Mouse (Mus musculus) cerebellum, adult 2 months (tissue): ENCODE data around the gene Arv1. TPM values are rescaled to one million over a fixed set of nuclear protein-coding genes. Genes with fewer than 3 reads are reported as not detected.

Experiments
- DNase-seq, 2 experiments: peaks; one replicate each; pipeline ENCODE4 v3.0.0; 2021
- H3K27ac ChIP-seq: fragments of 200-500 bp; 2 replicates; pipeline ENCODE4 v1.5.1; 2012; ENCODE audit warnings: low read length, control low read depth, inconsistent platforms; ENCODE audit not compliant: insufficient read depth
- H3K27me3 ChIP-seq: fragments of 200-500 bp; 2 replicates; pipeline ENCODE4 v1.6.1; 2012; ENCODE audit warnings: inconsistent platforms, mild to moderate bottlenecking, low read length, moderate library complexity; ENCODE audit not compliant: control insufficient read depth, insufficient read depth
- H3K4me1 ChIP-seq: fragments of 200-500 bp; 2 replicates; pipeline ENCODE4 v1.6.1; 2011; ENCODE audit warnings: low read length; ENCODE audit not compliant: control insufficient read depth, insufficient read depth
- H3K4me3 ChIP-seq: fragments of 200-500 bp; replicated peaks from 2 replicates; pipeline ENCODE3; 2011; ENCODE audit warnings: mild to moderate bottlenecking, low read depth, low read length, control low read depth; ENCODE audit not compliant: insufficient read depth
- CTCF ChIP-seq: fragments of 200-500 bp; IDR thresholded peaks from 2 replicates; pipeline ENCODE4 v1.5.1; 2011; ENCODE audit warnings: low read depth, mild to moderate bottlenecking, control low read depth, low read length, moderate library complexity, borderline replicate concordance; ENCODE audit not compliant: insufficient read depth
- POLR2A ChIP-seq: fragments of 200-500 bp; IDR thresholded peaks from 2 replicates; pipeline ENCODE4 v1.6.1; 2011; ENCODE audit warnings: low read length, control low read depth, borderline replicate concordance; ENCODE audit not compliant: insufficient read depth
- WGBS: fragments of 180-500 bp; shearing (Covaris S2); methylation state at CpG from one replicate; pipeline ENCODE4 v1.1.7; 2018; 5-methylcytosine and 5-hydroxymethylcytosine counted together
- polyA plus RNA-seq: library from polyadenylated mRNA; depleted of rRNA; stranded (reverse); fragments of >200 nt; gene quantifications from 2 replicates; pipeline ENCODE4 v1.2.3, GENCODE M21; 2012; rRNA removed

Gene Arv1
- polyA plus RNA-seq: 19.5 and 20.3 TPM in 2 replicates

DNA sequence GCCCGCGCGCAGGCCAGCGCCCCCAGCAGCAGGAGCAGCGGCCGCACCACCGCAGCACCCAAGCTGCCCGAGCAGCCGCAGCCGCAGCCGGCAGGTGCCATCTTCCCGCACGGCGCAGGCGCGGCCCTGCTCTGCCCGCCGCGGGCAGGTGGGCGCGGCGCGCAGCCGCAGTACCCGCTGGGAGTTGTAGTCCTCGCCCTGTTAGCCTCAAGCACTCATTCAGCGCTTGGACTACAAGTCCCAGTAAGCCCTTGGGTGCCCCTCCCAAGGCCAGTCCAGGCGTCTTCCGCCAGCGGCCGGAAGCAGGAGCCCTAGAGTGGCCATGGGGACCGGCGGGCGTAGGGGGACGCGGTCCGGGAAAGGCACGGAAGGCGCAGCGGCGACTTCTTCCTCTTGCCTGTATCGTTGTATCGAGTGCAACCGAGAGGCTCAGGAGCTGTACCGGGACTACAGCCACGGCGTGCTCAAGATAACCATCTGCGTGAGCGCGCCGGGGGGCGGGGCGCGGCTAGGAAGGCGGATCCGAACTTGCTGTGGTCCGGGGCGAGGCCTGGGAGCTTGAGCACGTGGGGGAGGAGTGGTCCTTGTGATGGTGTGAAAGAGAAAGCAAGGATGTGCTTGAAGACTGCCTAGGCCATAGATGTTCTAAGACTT, at the start of gene Arv1, which contains the start of gene Ttc13:
Gene Arv1 (plus strand): TSS at position 278 of the 654 bp plus-strand sequence.
Gene Ttc13 (minus strand): TSS at position 122 of the 654 bp plus-strand sequence.
- H3K27me3 ChIP-seq: no peaks in the 10 kb centered on the region
- TF ChIP-seq POLR2A (peak; percentile 79), CTCF (no peak)
- H3K4me1 ChIP-seq: peaks cover 15% of the 10 kb centered on the region; the same call in 1 of the 2 replicates
- no peak within 1 kb of the TSS for H3K27ac ChIP-seq
- peak; percentile 94 to 98 for DNase-seq
- H3K4me3 ChIP-seq: peak within 1 kb of the TSS; percentile 98
- WGBS: 1% methylated on average over 59 of the region's 59 CpGs

DNA sequence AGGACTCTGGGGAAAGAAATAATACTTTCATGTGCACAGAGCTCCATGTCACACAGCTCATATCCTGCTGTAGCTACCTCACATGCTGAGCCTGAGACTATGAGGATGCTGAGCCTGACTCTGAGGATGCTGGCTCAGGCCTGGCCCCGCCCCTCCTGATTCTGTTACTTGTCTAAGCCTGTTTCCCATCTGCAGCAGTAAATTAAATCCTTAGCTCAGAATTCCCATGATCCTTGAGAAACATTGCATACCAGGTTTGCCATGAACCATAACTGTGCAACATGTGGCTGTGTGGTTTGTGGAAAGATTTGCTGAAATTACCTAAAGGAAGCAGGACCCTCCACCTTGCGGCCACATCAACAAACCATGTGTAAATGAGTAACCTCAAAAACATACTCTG, 49.6 kb upstream of the Arv1 start:
- no peaks in the 10 kb centered on the region for H3K27me3 ChIP-seq
- no peak overlapping the region for H3K4me3 ChIP-seq
- WGBS: 99% methylated on average over 2 of the region's 2 CpGs
- no peak for DNase-seq
- peaks cover 16% of the 10 kb centered on the region for H3K4me1 ChIP-seq
- no peak overlapping the region for H3K27ac ChIP-seq
- TF ChIP-seq POLR2A: no peak
- no peak for TF ChIP-seq CTCF

DNA sequence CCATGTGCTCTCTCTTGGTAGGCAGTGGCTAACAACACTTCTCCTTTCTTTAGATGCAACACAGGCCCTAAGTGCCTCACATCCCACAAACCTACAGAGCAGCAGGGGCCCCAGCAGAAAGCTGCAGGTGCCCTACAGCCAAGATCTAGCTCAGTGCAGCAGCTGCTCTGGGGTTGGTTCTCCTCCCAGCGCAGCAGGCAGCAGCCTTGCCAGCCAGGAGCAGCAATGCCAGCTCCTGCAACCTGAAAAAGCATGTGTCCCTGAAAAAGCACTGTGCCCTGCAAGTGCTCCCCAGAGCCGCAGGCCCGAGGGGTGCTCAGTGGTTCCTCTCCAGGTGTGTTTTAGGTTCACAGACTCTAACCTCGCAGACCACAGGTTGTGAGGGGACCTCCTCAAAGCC, 45.3 kb upstream of the Arv1 start:
- DNase-seq: peak; percentile 79 to 83
- WGBS: 12% methylated on average over 4 of the region's 4 CpGs
- Histone ChIP-seq H3K4me1 (peaks cover 18% of the 10 kb centered on the region), H3K27ac (peak overlapping the region; percentile 65), H3K4me3 (no peak overlapping the region), H3K27me3 (no peaks in the 10 kb centered on the region)
- 0 out of 2 replicates have a peak, but pooled peaks have one; percentile 5 for TF ChIP-seq CTCF
- TF ChIP-seq POLR2A: no peak

DNA sequence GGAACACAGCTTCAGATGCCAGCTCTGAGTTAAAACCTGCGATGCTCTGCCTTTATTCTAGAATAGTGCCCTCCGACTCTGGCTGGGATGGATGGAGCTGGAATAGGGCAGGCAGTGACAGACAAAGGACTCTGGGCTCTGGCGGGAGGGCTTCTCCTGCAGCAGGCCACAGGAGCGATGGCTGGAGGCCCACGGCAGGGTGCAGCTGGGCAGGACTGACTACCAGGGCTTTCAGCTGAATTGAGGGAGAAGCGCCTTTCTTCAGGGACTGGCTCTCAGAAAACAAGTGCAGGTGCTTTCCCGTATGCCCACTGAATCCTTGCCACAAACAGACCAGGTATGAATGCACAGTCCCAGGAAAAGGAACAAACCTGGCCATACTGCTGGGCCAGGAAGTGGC, 44.9 kb upstream of the Arv1 start:
- Histone ChIP-seq H3K27ac (peak overlapping the region; percentile 65), H3K27me3 (no peaks in the 10 kb centered on the region), H3K4me3 (no peak overlapping the region), H3K4me1 (peaks cover 18% of the 10 kb centered on the region)
- no peak for TF ChIP-seq CTCF
- TF ChIP-seq POLR2A: no peak
- DNase-seq: no peak
- WGBS: 9% methylated on average over 7 of the region's 7 CpGs

DNA sequence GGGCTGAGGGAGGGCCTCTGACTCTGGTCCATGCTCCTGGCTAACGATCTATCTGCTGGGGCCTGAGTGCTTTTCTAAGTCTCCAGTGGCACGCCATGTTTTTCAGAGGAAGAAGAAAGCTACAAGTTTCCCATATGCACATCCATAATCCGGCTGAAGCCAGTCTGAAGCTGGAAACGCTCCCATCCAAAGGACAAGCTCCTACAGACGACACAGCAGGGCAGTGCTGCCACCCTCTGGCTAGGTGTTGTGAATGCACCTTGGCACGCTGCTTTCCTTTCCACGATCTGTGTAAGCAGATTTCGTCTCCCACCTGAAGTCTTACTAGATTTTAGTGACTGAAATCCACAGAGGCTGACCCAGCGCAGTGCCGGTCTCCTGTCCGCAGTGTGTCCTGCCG, 44.5 kb upstream of the Arv1 start:
- Histone ChIP-seq H3K4me3 (no peak overlapping the region), H3K27ac (peak overlapping the region; percentile 65), H3K4me1 (peaks cover 18% of the 10 kb centered on the region), H3K27me3 (no peaks in the 10 kb centered on the region)
- TF ChIP-seq POLR2A (no peak), CTCF (peak; percentile 99)
- peak; percentile 91 to 93 for DNase-seq
- WGBS: 27% methylated on average over 12 of the region's 12 CpGs

DNA sequence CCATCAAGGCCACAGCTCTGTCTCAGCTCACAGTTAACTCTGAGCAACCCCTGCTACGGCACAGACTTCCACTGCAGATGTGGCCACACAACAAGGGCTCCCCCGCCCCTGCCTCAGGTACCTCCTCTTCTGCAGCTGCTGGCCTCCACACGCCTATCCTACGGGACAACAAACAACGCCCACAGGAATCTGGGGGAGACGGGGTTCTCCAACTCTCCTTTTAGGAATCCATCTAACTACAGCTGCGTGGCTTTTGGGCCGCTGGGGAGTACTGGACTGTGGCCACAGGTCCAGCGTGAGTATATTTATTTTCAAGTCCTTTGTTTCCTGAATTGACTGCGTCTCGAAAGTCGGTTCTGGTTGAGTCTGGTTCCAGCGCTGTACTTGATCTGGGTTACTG, 43.7 kb upstream of the Arv1 start:
- 95% methylated on average over 13 of the region's 13 CpGs for WGBS
- Histone ChIP-seq H3K4me1 (peaks cover 18% of the 10 kb centered on the region), H3K27ac (no peak overlapping the region), H3K27me3 (no peaks in the 10 kb centered on the region), H3K4me3 (no peak overlapping the region)
- no peak for TF ChIP-seq POLR2A
- TF ChIP-seq CTCF: no peak
- DNase-seq: no peak

DNA sequence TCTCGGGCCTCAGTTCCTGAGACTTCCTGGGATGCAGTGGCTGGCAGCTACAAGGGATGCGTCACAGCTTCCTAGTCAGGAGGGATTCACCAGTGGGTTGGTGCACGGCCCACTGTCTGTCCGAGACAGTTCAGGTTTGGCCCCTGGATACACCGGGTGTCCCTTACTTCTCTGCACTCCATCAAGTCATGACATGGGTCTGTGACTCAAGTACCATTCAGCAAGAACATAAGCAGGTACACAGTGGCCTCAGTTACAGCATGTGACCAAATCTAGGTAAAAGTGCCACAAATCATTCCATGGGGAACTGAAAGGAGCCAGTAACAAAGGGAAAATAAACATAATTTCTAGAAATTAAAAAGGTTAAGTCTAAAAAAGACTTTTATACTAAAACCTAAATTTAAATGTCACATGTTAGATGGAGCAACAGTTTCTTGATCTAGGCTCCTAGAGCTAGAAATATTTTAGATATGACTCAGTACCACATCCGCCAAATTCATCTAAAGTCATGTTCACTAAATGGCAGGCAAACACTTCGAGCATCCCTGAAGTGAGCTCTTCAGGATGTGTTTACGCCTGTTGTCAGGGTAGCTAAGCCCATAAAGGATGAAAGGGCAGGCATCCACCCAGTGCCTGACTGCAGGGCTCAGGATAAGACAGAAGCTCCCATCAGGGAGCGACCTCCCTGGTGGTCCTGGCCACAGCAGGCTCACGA, 40.7 kb upstream of the Arv1 start:
- no peaks in the 10 kb centered on the region for H3K27me3 ChIP-seq
- H3K4me1 ChIP-seq: peaks cover 14% of the 10 kb centered on the region
- no peak overlapping the region for H3K27ac ChIP-seq
- 62% methylated on average over 10 of the region's 10 CpGs for WGBS
- H3K4me3 ChIP-seq: no peak overlapping the region
- no peak for DNase-seq
- TF ChIP-seq POLR2A (no peak), CTCF (no peak)

DNA sequence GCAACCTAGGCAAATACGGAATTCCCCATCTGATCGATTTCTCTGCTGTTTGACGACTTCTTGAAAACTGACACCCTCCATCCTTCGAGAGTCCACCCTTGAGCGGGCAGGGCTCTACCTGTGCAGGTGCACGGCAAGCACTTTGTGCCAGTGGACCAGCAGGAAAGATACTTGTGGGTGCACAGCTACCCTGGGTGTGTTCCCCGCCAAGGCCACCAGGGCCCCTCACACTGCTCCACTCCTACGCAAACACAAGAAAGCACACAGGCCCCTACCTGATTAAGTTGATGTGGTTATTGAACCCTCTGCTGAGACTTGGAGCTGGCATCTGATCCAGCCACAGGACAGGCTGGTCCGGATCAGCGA, 40.2 kb upstream of the Arv1 start:
- H3K27ac ChIP-seq: no peak overlapping the region
- no peak for TF ChIP-seq POLR2A
- no peak for TF ChIP-seq CTCF
- 66% methylated on average over 10 of the region's 10 CpGs for WGBS
- H3K4me1 ChIP-seq: peaks cover 8% of the 10 kb centered on the region; the same call in 1 of the 2 replicates
- DNase-seq: no peak
- H3K4me3 ChIP-seq: no peak overlapping the region
- H3K27me3 ChIP-seq: no peaks in the 10 kb centered on the region
